Mouse (Mus musculus) megakaryocyte, embryonic 14.5 days (primary cell): ENCODE data around the gene Adat1.

Experiments
- FLI1 ChIP-seq: IDR thresholded peaks from 2 replicates; pipeline ENCODE4 v1.6.1; 2012; ENCODE audit warnings: low read length, inconsistent platforms, mixed read lengths
- GATA1 ChIP-seq: IDR thresholded peaks from 3 replicates; pipeline ENCODE4 v1.6.1; 2012; ENCODE audit warnings: mixed read lengths, low read length, inconsistent platforms, borderline replicate concordance

DNA sequence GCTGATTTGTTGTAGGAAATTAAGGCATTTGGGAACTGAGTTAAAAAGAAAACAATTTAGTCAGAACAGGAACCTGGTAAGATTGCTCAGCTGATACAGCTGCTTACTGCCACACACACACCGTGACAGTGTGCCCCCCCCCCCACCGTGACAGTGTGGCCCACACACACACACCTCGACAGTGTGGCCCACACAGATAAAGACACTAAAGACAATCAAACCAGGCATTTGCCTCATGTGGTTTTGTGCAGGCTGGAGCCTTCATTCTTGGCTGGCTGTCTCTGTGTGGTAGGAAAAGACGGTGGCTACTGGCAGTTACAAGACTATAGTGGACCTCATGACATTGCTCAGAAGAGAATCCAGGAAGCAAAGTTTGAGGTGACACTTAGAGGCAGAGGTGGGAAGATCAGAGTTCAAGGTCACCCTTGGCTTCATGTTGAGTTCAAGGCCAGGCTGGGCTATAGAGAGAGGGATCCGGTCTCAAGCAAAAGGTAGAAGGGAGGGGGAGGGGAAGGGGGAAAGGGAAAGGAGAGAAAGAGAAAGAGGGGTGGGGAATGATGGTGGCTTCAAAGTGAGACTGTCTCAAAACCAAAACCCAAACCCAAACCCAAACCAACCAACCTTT is 24.7 kb downstream of the Adat1 start:
- TF ChIP-seq GATA1 = no peak
- no peak for TF ChIP-seq FLI1
